26 mouse cellular contexts compared by ENCODE assay signal in the genomic region with DNA sequence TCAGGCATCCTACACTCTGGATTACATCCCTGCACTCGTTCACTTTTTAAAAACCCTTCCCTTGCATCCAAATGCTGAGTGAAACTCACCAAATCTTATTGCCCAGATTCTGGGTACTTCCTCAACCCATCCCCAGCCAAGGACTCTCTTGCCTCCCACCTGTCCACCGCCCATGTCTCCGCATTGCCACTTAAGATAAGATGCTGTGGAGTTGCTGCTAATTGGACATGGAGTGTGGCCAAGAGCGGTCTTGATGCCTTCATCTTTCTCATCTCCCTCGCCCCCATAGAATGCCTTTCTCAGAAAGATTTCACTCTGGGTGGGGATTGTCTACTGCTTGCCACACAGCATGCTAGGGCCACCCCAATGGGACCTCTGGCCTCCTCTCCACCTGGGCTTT. TPM values are rescaled to one million over a fixed set of nuclear protein-coding genes. Genes with fewer than 3 reads are reported as not detected.
DNase-seq lines count a peak whose midpoint lies in the region; ATAC-seq lines count a peak whose summit lies in the region.
"Had no signal": no experiment of that assay in that cellular context is flagged by ENCODE, and none has a peak within 500 bp of the region (broad histone marks: within the 10 kb centered on the region; RNA-seq: fewer than 3 reads in every experiment).

No protein-coding gene starts in this region.

- ATAC-seq in frontal cortex, adult (ENCODE audit: low TSS enrichment): peak; percentile 13; the same call in 1 of the 2 replicates
- ATAC-seq: activated CD4-positive, CD25-positive, alpha-beta regulatory T cell, adult 4 months; CD4-positive, CD25-positive, alpha-beta regulatory T cell, adult 4 months; forebrain, embryonic 14.5 days; forebrain, embryonic 16.5 days; Patski had no signal

- no peak for DNase-seq in frontal cortex, postnatal 14 days (ENCODE audit: low spot score in 2 of 2)
- DNase-seq in left cerebral cortex, adult 18-20 months (ENCODE audit: low spot score in 2 of 2): peak; percentile 39 to 50
- no peak for DNase-seq in left cerebral cortex, adult 11 months (ENCODE audit: low spot score)
- DNase-seq in right cerebral cortex, adult 2 months (ENCODE audit: low spot score in 2 of 2): peak; percentile 32 to 34
- no peak for DNase-seq in right cerebral cortex, postnatal 25 days
- DNase-seq: adrenal gland, adult 8-10 months; adrenal gland, postnatal 14 days; adrenal gland, postnatal 36 days; B cell, adult 2 months; cerebellum, adult 11 months; cerebellum, adult 18-20 months; cerebellum, adult 8-10 months; cerebellum, adult 9-11 months; cerebellum, postnatal 14 days; cerebellum, postnatal 36 days; embryo, embryonic 11 days had no signal

RNA-seq across cellular contexts. Expression of a gene that starts 7.7 kb away (rescaled TPM):
- not detected for total RNA-seq in left cerebral cortex, adult 18-20 months (2021)
- total RNA-seq: adrenal gland, adult 18-20 months; adrenal gland, adult 8-10 months; adrenal gland, postnatal 14 days; adrenal gland, postnatal 36 days; CH12.LX; common myeloid progenitor, adult 5-6 weeks; G1E had no signal

RNA-seq across cellular contexts. Expression of a gene that starts 14.5 kb away (rescaled TPM):
- not detected for total RNA-seq in left cerebral cortex, adult 18-20 months (2021)
- total RNA-seq: adrenal gland, adult 18-20 months; adrenal gland, adult 8-10 months; adrenal gland, postnatal 14 days; adrenal gland, postnatal 36 days; CH12.LX; common myeloid progenitor, adult 5-6 weeks; G1E had no signal

RNA-seq across cellular contexts. Expression of a gene that starts 21.3 kb away (rescaled TPM):
- total RNA-seq in left cerebral cortex, adult 18-20 months (2021): not detected
- total RNA-seq: adrenal gland, adult 18-20 months; adrenal gland, adult 8-10 months; adrenal gland, postnatal 14 days; adrenal gland, postnatal 36 days; CH12.LX; common myeloid progenitor, adult 5-6 weeks; G1E had no signal

RNA-seq across cellular contexts. Expression of a gene that starts 21.9 kb away (rescaled TPM):
- not detected for total RNA-seq in left cerebral cortex, adult 18-20 months (2021)
- total RNA-seq: adrenal gland, adult 18-20 months; adrenal gland, adult 8-10 months; adrenal gland, postnatal 14 days; adrenal gland, postnatal 36 days; CH12.LX; common myeloid progenitor, adult 5-6 weeks had no signal

RNA-seq across cellular contexts. Expression of a gene that starts 29.5 kb away (rescaled TPM):
- not detected for total RNA-seq in left cerebral cortex, adult 18-20 months (2021)
- total RNA-seq: adrenal gland, adult 18-20 months; adrenal gland, adult 8-10 months; adrenal gland, postnatal 14 days; adrenal gland, postnatal 36 days; CH12.LX; common myeloid progenitor, adult 5-6 weeks; G1E had no signal

Comparison
In these comparisons a context has a peak if more than half of its experiments do, and no peak if none do; other contexts are left out.
1. DNase-seq: peak in left cerebral cortex, adult 18-20 months (2 of 2) and right cerebral cortex, adult 2 months (2 of 2); none in frontal cortex, postnatal 14 days (0 of 2), left cerebral cortex, adult 11 months (single experiment) and right cerebral cortex, postnatal 25 days (single experiment).